Mouse (Mus musculus) kidney, postnatal 36 days (tissue): ENCODE results near the gene Mat2b.

Source experiments
- DNase-seq, 2 experiments: peaks; one replicate each; pipeline ENCODE4 v3.0.0; 2021 to 2022; ENCODE audit warnings: mixed read lengths in 2 of 2

The Mat2b gene

DNA sequence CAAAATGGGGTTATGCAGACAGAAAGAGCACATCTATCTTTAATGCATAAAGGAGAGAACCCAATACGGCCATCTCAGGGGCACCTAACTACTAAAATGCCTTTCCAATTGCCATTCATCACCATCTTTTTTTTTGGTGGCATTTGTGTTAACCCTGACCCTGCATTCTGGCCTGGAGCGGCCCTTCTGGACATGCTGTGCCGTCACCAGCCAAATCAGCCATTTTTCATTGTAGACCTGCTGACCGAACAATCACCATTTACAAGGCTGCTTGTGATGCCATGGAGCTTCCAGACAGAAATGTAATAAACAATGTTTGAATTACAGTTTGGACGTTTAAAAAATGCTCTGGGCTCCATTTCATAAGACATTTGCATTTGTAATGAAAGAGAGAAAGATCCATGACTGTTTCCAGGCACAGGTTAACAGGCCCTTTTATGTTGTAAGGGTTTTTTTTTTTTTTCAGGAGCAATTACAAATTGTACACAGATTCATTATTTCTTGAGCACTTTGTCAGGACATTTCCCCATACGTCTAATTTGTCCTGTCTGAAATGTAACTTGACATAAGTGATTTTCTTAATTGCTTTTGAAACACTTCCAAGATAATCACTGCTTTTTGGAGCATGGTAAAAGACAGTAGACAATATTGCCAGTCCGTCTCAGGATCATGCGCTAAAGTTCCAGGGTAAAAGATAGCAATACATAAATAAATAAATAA, 45.1 kb downstream of the Mat2b start:
- no peak for DNase-seq

DNA sequence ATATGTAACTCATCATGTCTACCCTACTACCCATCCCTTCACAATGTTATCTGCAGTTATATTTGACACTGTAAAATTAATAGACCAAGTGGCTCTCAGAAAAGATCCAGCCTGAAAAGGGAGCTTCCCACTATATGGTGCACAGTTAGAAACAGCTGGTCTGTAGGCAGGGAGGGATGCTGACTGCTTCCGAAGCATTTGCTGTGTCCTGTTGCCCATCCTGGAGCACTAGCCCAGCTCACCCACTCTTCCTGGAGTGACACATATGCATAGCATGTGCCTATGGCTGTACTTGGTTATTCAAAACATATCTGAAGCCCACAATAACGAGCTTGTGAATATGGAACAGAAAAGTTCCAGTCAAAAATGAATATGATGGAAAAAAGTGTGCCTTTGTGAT, 47.8 kb downstream of the Mat2b start:
- no peak for DNase-seq
